Mouse (Mus musculus): Measurements from ENCODE around the gene Fermt2. TPM values are rescaled to one million over a fixed set of nuclear protein-coding genes. Genes with fewer than 3 reads are reported as not detected.

The Fermt2 gene
- polyA plus RNA-seq, 1 experiment from 2014 or later, result 31.1 TPM

GRCm38 (mm10) chr14:45462875-45463475, 66.9 kb downstream of the Fermt2 start:
- Histone ChIP-seq H3K9me3 (replicated peaks) (no peaks in the 10 kb centered on the region), H3K27ac (replicated peaks) (no peak overlapping the region), H3K27me3 (no peaks in the 10 kb centered on the region), H3K9ac (no peak overlapping the region), H3K4me3 (replicated peaks) (no peak overlapping the region), H3K4me2 (no peak overlapping the region), H3K36me3 (replicated peaks) (peaks cover 9% of the 10 kb centered on the region; the same call in 1 of the 2 replicates), H3K4me1 (replicated peaks) (no peaks in the 10 kb centered on the region)
- no peak for ATAC-seq (ENCODE audit: insufficient read depth)
- WGBS (ENCODE audit: insufficient replicate concordance), result 71% methylated on average over 10 of the region's 10 CpGs

GRCm38 (mm10) chr14:45462374-45462773, 67.5 kb downstream of the Fermt2 start:
- Histone ChIP-seq H3K4me3 (replicated peaks) (no peak overlapping the region), H3K27ac (replicated peaks) (no peak overlapping the region), H3K4me1 (replicated peaks) (no peaks in the 10 kb centered on the region), H3K36me3 (replicated peaks) (peaks cover 4% of the 10 kb centered on the region; the same call in 1 of the 2 replicates), H3K27me3 (no peaks in the 10 kb centered on the region), H3K4me2 (no peak overlapping the region), H3K9ac (no peak overlapping the region), H3K9me3 (replicated peaks) (no peaks in the 10 kb centered on the region)
- WGBS (ENCODE audit: insufficient replicate concordance), result 60% methylated on average over 6 of the region's 6 CpGs
- no peak for ATAC-seq (ENCODE audit: insufficient read depth)

- Histone ChIP-seq H3K4me1 (replicated peaks) (peaks cover 3% of the 10 kb centered on the region; the same call in 1 of the 2 replicates), H3K4me2 (no peak overlapping the region), H3K27me3 (no peaks in the 10 kb centered on the region), H3K4me3 (replicated peaks) (no peak overlapping the region), H3K9me3 (replicated peaks) (no peaks in the 10 kb centered on the region), H3K9ac (no peak overlapping the region), H3K36me3 (replicated peaks) (peaks cover 4% of the 10 kb centered on the region; the same call in 1 of the 2 replicates), H3K27ac (replicated peaks) (no peak overlapping the region)
- WGBS (ENCODE audit: insufficient replicate concordance), result 79% methylated on average over 6 of the region's 6 CpGs
- no peak for ATAC-seq (ENCODE audit: insufficient read depth)
Observed at GRCm38 (mm10) chr14:45461945-45462344, 68.0 kb downstream of the Fermt2 start.

GRCm38 (mm10) chr14:45460491-45460890, 69.4 kb downstream of the Fermt2 start:
- no peak overlapping the region for H3K27ac ChIP-seq (replicated peaks)
- H3K27me3 ChIP-seq, result no peaks in the 10 kb centered on the region
- no peaks in the 10 kb centered on the region for H3K9me3 ChIP-seq (replicated peaks)
- no peak overlapping the region for H3K9ac ChIP-seq
- 68% methylated on average over 10 of the region's 10 CpGs for WGBS (ENCODE audit: insufficient replicate concordance)
- peaks cover 4% of the 10 kb centered on the region for H3K4me1 ChIP-seq (replicated peaks)
- H3K4me2 ChIP-seq, result no peak overlapping the region
- no peak for ATAC-seq (ENCODE audit: insufficient read depth)
- H3K4me3 ChIP-seq (replicated peaks), result no peak overlapping the region
- peaks cover 4% of the 10 kb centered on the region; the same call in 1 of the 2 replicates for H3K36me3 ChIP-seq (replicated peaks)

- Histone ChIP-seq H3K27ac (replicated peaks) (no peak overlapping the region), H3K36me3 (replicated peaks) (peaks cover 4% of the 10 kb centered on the region; the same call in 1 of the 2 replicates), H3K4me2 (no peak overlapping the region), H3K9ac (no peak overlapping the region), H3K4me1 (replicated peaks) (peaks cover 4% of the 10 kb centered on the region), H3K4me3 (replicated peaks) (no peak overlapping the region), H3K9me3 (replicated peaks) (no peaks in the 10 kb centered on the region), H3K27me3 (no peaks in the 10 kb centered on the region)
- ATAC-seq (ENCODE audit: insufficient read depth), result no peak
- 85% methylated on average over 14 of the region's 14 CpGs for WGBS (ENCODE audit: insufficient replicate concordance)
Observed at GRCm38 (mm10) chr14:45459877-45460276, 70.0 kb downstream of the Fermt2 start.

- Histone ChIP-seq H3K9ac (no peak overlapping the region), H3K36me3 (replicated peaks) (peaks cover 4% of the 10 kb centered on the region; the same call in 1 of the 2 replicates), H3K9me3 (replicated peaks) (no peaks in the 10 kb centered on the region), H3K4me1 (replicated peaks) (peaks cover 26% of the 10 kb centered on the region), H3K27me3 (no peaks in the 10 kb centered on the region), H3K27ac (replicated peaks) (no peak overlapping the region), H3K4me2 (no peak overlapping the region), H3K4me3 (replicated peaks) (no peak overlapping the region)
- WGBS (ENCODE audit: insufficient replicate concordance), result 65% methylated on average over 9 of the region's 9 CpGs
- no peak for ATAC-seq (ENCODE audit: insufficient read depth)
Observed at GRCm38 (mm10) chr14:45457003-45457402, 72.9 kb downstream of the Fermt2 start.

- H3K27ac ChIP-seq (replicated peaks), result no peak overlapping the region
- no peaks in the 10 kb centered on the region for H3K9me3 ChIP-seq (replicated peaks)
Observed at GRCm38 (mm10) chr14:45456502-45456846, 73.4 kb downstream of the Fermt2 start.

GRCm38 (mm10) chr14:45455651-45456501, 74.0 kb downstream of the Fermt2 start:
- Histone ChIP-seq H3K4me3 (replicated peaks) (no peak overlapping the region), H3K27me3 (no peaks in the 10 kb centered on the region), H3K36me3 (replicated peaks) (peaks cover 4% of the 10 kb centered on the region; the same call in 1 of the 2 replicates), H3K4me2 (no peak overlapping the region), H3K27ac (replicated peaks) (peak overlapping the region; percentile 24; the same call in 1 of the 2 replicates), H3K4me1 (replicated peaks) (peaks cover 35% of the 10 kb centered on the region), H3K9me3 (replicated peaks) (no peaks in the 10 kb centered on the region), H3K9ac (no peak overlapping the region)
- 55% methylated on average over 12 of the region's 12 CpGs for WGBS (ENCODE audit: insufficient replicate concordance)
- ATAC-seq (ENCODE audit: insufficient read depth), result no peak

More at GRCm38 (mm10) chr14:45456502-45456846, 73.4 kb downstream of the Fermt2 start:
- no peak overlapping the region for H3K9ac ChIP-seq
- H3K27me3 ChIP-seq, result no peaks in the 10 kb centered on the region
- no peak overlapping the region for H3K4me2 ChIP-seq
- peaks cover 30% of the 10 kb centered on the region for H3K4me1 ChIP-seq (replicated peaks)
- peaks cover 4% of the 10 kb centered on the region; the same call in 1 of the 2 replicates for H3K36me3 ChIP-seq (replicated peaks)
- WGBS (ENCODE audit: insufficient replicate concordance), result 0% methylated on average over 1 of the region's 1 CpGs
- H3K4me3 ChIP-seq (replicated peaks), result no peak overlapping the region
- ATAC-seq (ENCODE audit: insufficient read depth), result 0 out of 2 replicates have a peak, but pooled peaks have one; percentile 21

- peaks cover 39% of the 10 kb centered on the region for H3K4me1 ChIP-seq (replicated peaks)
- no peak for ATAC-seq (ENCODE audit: insufficient read depth)
- H3K27ac ChIP-seq (replicated peaks), result peak overlapping the region; percentile 59
- WGBS (ENCODE audit: insufficient replicate concordance), result 72% methylated on average over 5 of the region's 5 CpGs
- H3K9me3 ChIP-seq (replicated peaks), result no peaks in the 10 kb centered on the region
- no peak overlapping the region for H3K4me3 ChIP-seq (replicated peaks)
- no peaks in the 10 kb centered on the region for H3K27me3 ChIP-seq
- no peaks in the 10 kb centered on the region; the same call in 1 of the 2 replicates for H3K36me3 ChIP-seq (replicated peaks)
- no peak overlapping the region for H3K4me2 ChIP-seq
- no peak overlapping the region for H3K9ac ChIP-seq
Observed at GRCm38 (mm10) chr14:45453538-45454233, 76.2 kb downstream of the Fermt2 start.

GRCm38 (mm10) chr14:45452861-45453512, 76.9 kb downstream of the Fermt2 start:
- Histone ChIP-seq H3K27ac (replicated peaks) (peak overlapping the region; percentile 59), H3K9me3 (replicated peaks) (no peaks in the 10 kb centered on the region), H3K9ac (no peak overlapping the region), H3K4me3 (replicated peaks) (no peak overlapping the region), H3K4me2 (0 out of 2 replicates have a peak overlapping the region, but pooled peaks have one; percentile 3), H3K36me3 (replicated peaks) (no peaks in the 10 kb centered on the region), H3K4me1 (replicated peaks) (peaks cover 39% of the 10 kb centered on the region), H3K27me3 (no peaks in the 10 kb centered on the region)
- peak; percentile 72 for ATAC-seq (ENCODE audit: insufficient read depth)
- WGBS (ENCODE audit: insufficient replicate concordance), result 7% methylated on average over 11 of the region's 11 CpGs

Data from liver, embryonic 15.5 days (tissue).